Mouse (Mus musculus): Measurements from ENCODE around the gene Atn1. TPM values are rescaled to one million over a fixed set of nuclear protein-coding genes. Genes with fewer than 3 reads are reported as not detected.

The Atn1 gene
- total RNA-seq, 1 experiment = 8.9 TPM

GRCm38 (mm10) chr6:124780917-124781316, 24.6 kb upstream of the Atn1 start:
- Histone ChIP-seq H3K36me3 (ENCODE audit: control insufficient read depth, insufficient read depth, low read length, poor library complexity, severe bottlenecking) (no peaks in the 10 kb centered on the region), H3K4me3 (ENCODE audit: insufficient read depth in 1 of 2, low read depth in 1 of 2, low read length in 2 of 2, poor library complexity in 1 of 2, severe bottlenecking in 1 of 2) (no peak overlapping the region), H3K27ac (ENCODE audit: insufficient read depth, low read depth, low read length, poor library complexity, severe bottlenecking) (no peak overlapping the region), H3K4me1 (ENCODE audit: control insufficient read depth in 2 of 2, insufficient read depth in 2 of 2, low read length in 2 of 2, poor library complexity in 1 of 2) (peaks cover 3 to 8% of the 10 kb centered on the region in 2 experiments; a peak in 3 of 4 replicates), H3K9me3 (ENCODE audit: control insufficient read depth, insufficient read depth, low read depth, low read length) (no peaks in the 10 kb centered on the region), H3K9ac (ENCODE audit: insufficient read depth, low read depth, low read length, poor library complexity, severe bottlenecking) (no peak overlapping the region)
- in situ Hi-C loops (cut with MboI; ENCODE audit: low sequenced_read_pairs in 2 of 2, unreplicated experiment in 2 of 2) = no loop called here
- DNase-seq (ENCODE audit: low read depth, low spot score) = no peak
- TF ChIP-seq MAFK (IDR thresholded peaks at IDR 0.05; ENCODE audit: insufficient read depth, low read depth, low read length) (no peak), ZC3H11A (IDR thresholded peaks at IDR 0.05; ENCODE audit: borderline replicate concordance, low read depth, low read length) (no peak), HCFC1 (IDR thresholded peaks at IDR 0.05; ENCODE audit: borderline replicate concordance, insufficient read depth, low read length) (no peak), ZNF384 (IDR thresholded peaks at IDR 0.05; ENCODE audit: low read depth, low read length) (no peak), CHD2 (IDR thresholded peaks at IDR 0.05; ENCODE audit: low read depth, low read length) (no peak)

- in situ Hi-C loops (cut with MboI; ENCODE audit: low sequenced_read_pairs in 2 of 2, unreplicated experiment in 2 of 2) = no loop called here
- no peak for DNase-seq (ENCODE audit: low read depth, low spot score)
Measured at GRCm38 (mm10) chr6:124779984-124780416, 23.7 kb upstream of the Atn1 start.

GRCm38 (mm10) chr6:124779222-124779983, 23.1 kb upstream of the Atn1 start, which contains the start of gene Lrrc23:
Lrrc23 (minus strand) TSS chr6:124779727.
- peaks cover 3 to 8% of the 10 kb centered on the region in 2 experiments; a peak in 3 of 4 replicates for H3K4me1 ChIP-seq (ENCODE audit: control insufficient read depth in 2 of 2, insufficient read depth in 2 of 2, low read length in 2 of 2, poor library complexity in 1 of 2)
- no peak within 1 kb of the TSS for H3K27ac ChIP-seq (ENCODE audit: insufficient read depth, low read depth, low read length, poor library complexity, severe bottlenecking)
- peak within 1 kb of the TSS; percentile 9 to 19; a peak in 3 of 4 replicates for H3K4me3 ChIP-seq (ENCODE audit: insufficient read depth in 1 of 2, low read depth in 1 of 2, low read length in 2 of 2, poor library complexity in 1 of 2, severe bottlenecking in 1 of 2)
- no peaks in the 10 kb centered on the region for H3K36me3 ChIP-seq (ENCODE audit: control insufficient read depth, insufficient read depth, low read length, poor library complexity, severe bottlenecking)
- TF ChIP-seq HCFC1 (IDR thresholded peaks at IDR 0.05; ENCODE audit: borderline replicate concordance, insufficient read depth, low read length) (no peak), ZNF384 (IDR thresholded peaks at IDR 0.05; ENCODE audit: low read depth, low read length) (no peak), MAFK (IDR thresholded peaks at IDR 0.05; ENCODE audit: insufficient read depth, low read depth, low read length) (no peak), CHD2 (IDR thresholded peaks at IDR 0.05; ENCODE audit: low read depth, low read length) (no peak)
- H3K9ac ChIP-seq (ENCODE audit: insufficient read depth, low read depth, low read length, poor library complexity, severe bottlenecking) = no peak within 1 kb of the TSS
- in situ Hi-C loops (cut with MboI; ENCODE audit: low sequenced_read_pairs in 2 of 2, unreplicated experiment in 2 of 2) = no loop called here
- H3K9me3 ChIP-seq (ENCODE audit: control insufficient read depth, insufficient read depth, low read depth, low read length) = no peaks in the 10 kb centered on the region
- DNase-seq (ENCODE audit: low read depth, low spot score) = no peak

More at GRCm38 (mm10) chr6:124779984-124780416, 23.7 kb upstream of the Atn1 start:
- no peaks in the 10 kb centered on the region for H3K36me3 ChIP-seq (ENCODE audit: control insufficient read depth, insufficient read depth, low read length, poor library complexity, severe bottlenecking)
- no peak overlapping the region for H3K9ac ChIP-seq (ENCODE audit: insufficient read depth, low read depth, low read length, poor library complexity, severe bottlenecking)
- H3K4me1 ChIP-seq (ENCODE audit: control insufficient read depth in 2 of 2, insufficient read depth in 2 of 2, low read length in 2 of 2, poor library complexity in 1 of 2) = peaks cover 3 to 8% of the 10 kb centered on the region in 2 experiments; a peak in 3 of 4 replicates
- peak overlapping the region; percentile 9 to 19; a peak in 2 of 4 replicates for H3K4me3 ChIP-seq (ENCODE audit: insufficient read depth in 1 of 2, low read depth in 1 of 2, low read length in 2 of 2, poor library complexity in 1 of 2, severe bottlenecking in 1 of 2)
- no peak overlapping the region for H3K27ac ChIP-seq (ENCODE audit: insufficient read depth, low read depth, low read length, poor library complexity, severe bottlenecking)
- no peaks in the 10 kb centered on the region for H3K9me3 ChIP-seq (ENCODE audit: control insufficient read depth, insufficient read depth, low read depth, low read length)
- TF ChIP-seq ZC3H11A (IDR thresholded peaks at IDR 0.05; ENCODE audit: borderline replicate concordance, low read depth, low read length) = no peak

- Histone ChIP-seq H3K9ac (ENCODE audit: insufficient read depth, low read depth, low read length, poor library complexity, severe bottlenecking) (no peak overlapping the region), H3K9me3 (ENCODE audit: control insufficient read depth, insufficient read depth, low read depth, low read length) (no peaks in the 10 kb centered on the region), H3K4me3 (ENCODE audit: insufficient read depth in 1 of 2, low read depth in 1 of 2, low read length in 2 of 2, poor library complexity in 1 of 2, severe bottlenecking in 1 of 2) (no peak overlapping the region), H3K4me1 (ENCODE audit: control insufficient read depth in 2 of 2, insufficient read depth in 2 of 2, low read length in 2 of 2, poor library complexity in 1 of 2) (peaks cover 3 to 23% of the 10 kb centered on the region in 2 experiments), H3K27ac (ENCODE audit: insufficient read depth, low read depth, low read length, poor library complexity, severe bottlenecking) (no peak overlapping the region), H3K36me3 (ENCODE audit: control insufficient read depth, insufficient read depth, low read length, poor library complexity, severe bottlenecking) (no peaks in the 10 kb centered on the region)
- no peak for TF ChIP-seq ZNF384 (IDR thresholded peaks at IDR 0.05; ENCODE audit: low read depth, low read length)
- TF ChIP-seq HCFC1 (IDR thresholded peaks at IDR 0.05; ENCODE audit: borderline replicate concordance, insufficient read depth, low read length) = no peak
- TF ChIP-seq MAFK (IDR thresholded peaks at IDR 0.05; ENCODE audit: insufficient read depth, low read depth, low read length) = no peak
- TF ChIP-seq CHD2 (IDR thresholded peaks at IDR 0.05; ENCODE audit: low read depth, low read length) = no peak
- DNase-seq (ENCODE audit: low read depth, low spot score) = no peak
- in situ Hi-C loops (cut with MboI; ENCODE audit: low sequenced_read_pairs in 2 of 2, unreplicated experiment in 2 of 2) = no loop called here
Measured at GRCm38 (mm10) chr6:124770511-124770910, 14.2 kb upstream of the Atn1 start.

Data from ES-E14 (cell line).